Mouse (Mus musculus) myocyte (in vitro differentiated cells): ENCODE measurements around the gene Cby1. TPM values are rescaled to one million over a fixed set of nuclear protein-coding genes. Genes with fewer than 3 reads are reported as not detected.
A peak's percentile ranks its signal among the peaks of the same experiment; 100 is the strongest.

ENCODE experiments used
- H3K27me3 ChIP-seq: one replicate; pipeline ENCODE4 v1.6.1; 2011; ENCODE audit not compliant: control insufficient read depth, insufficient read depth, insufficient read length
- H3K36me3 ChIP-seq: one replicate; pipeline ENCODE4 v1.6.1; 2011; ENCODE audit not compliant: control insufficient read depth, insufficient read depth
- H3K4me2 ChIP-seq: one replicate; pipeline ENCODE4 v1.6.1; 2011; ENCODE audit warnings: low read depth, control low read depth
- H3K4me3 ChIP-seq: one replicate; pipeline ENCODE4 v1.5.1; 2011; ENCODE audit warnings: mild to moderate bottlenecking, control low read depth, moderate library complexity
- H3K79me2 ChIP-seq: one replicate; pipeline ENCODE4 v1.6.1; 2011; ENCODE audit not compliant: control insufficient read depth, insufficient read depth
- H3ac ChIP-seq: one replicate; pipeline ENCODE4 v1.6.1; 2011; ENCODE audit not compliant: control insufficient read depth, insufficient read length
- CEBPB ChIP-seq: IDR thresholded peaks from 2 replicates; pipeline ENCODE4 v1.6.1; 2011; ENCODE audit warnings: mild to moderate bottlenecking, moderate library complexity; ENCODE audit not compliant: poor library complexity, insufficient read depth, severe bottlenecking
- E2F4 ChIP-seq: IDR thresholded peaks from one replicate; pipeline ENCODE4 v1.6.1; 2011; ENCODE audit warnings: mild to moderate bottlenecking, control low read depth, moderate library complexity; ENCODE audit not compliant: insufficient read depth
- MAX ChIP-seq: IDR thresholded peaks from one replicate; pipeline ENCODE4 v1.6.1; 2011; ENCODE audit warnings: low read depth, mild to moderate bottlenecking, control low read depth
- MYOD1 ChIP-seq, 3 experiments: IDR thresholded peaks; one replicate each; pipeline ENCODE4 v1.6.1; 2011; ENCODE audit warnings: control low read depth in 2 of 3, low read depth in 2 of 3, mild to moderate bottlenecking in 2 of 3, moderate library complexity in 1 of 3; ENCODE audit not compliant: insufficient read length in 2 of 3, control insufficient read depth in 1 of 3
- MYOG ChIP-seq, 3 experiments: IDR thresholded peaks; one replicate each; pipeline ENCODE4 v1.6.1; 2011; ENCODE audit warnings: control low read depth in 2 of 3, low read depth in 2 of 3, mild to moderate bottlenecking in 2 of 3; ENCODE audit not compliant: insufficient read length in 2 of 3, control insufficient read depth in 1 of 3, insufficient read depth in 1 of 3
- POLR2A ChIP-seq: IDR thresholded peaks from one replicate; pipeline ENCODE4 v1.6.1; 2011; ENCODE audit warnings: low read depth, mild to moderate bottlenecking, control low read depth, moderate library complexity; ENCODE audit not compliant: insufficient read length
- POLR2AphosphoS2 ChIP-seq: IDR thresholded peaks from one replicate; pipeline ENCODE4 v1.6.1; 2011; ENCODE audit warnings: low read depth, control low read depth; ENCODE audit not compliant: insufficient read length
- REST ChIP-seq: IDR thresholded peaks from one replicate; pipeline ENCODE4 v1.6.1; 2011; ENCODE audit warnings: mild to moderate bottlenecking, control low read depth, moderate library complexity; ENCODE audit not compliant: insufficient read depth, insufficient read length
- SRF ChIP-seq: IDR thresholded peaks from one replicate; pipeline ENCODE4 v1.6.1; 2011; ENCODE audit warnings: low read depth; ENCODE audit not compliant: control insufficient read depth, insufficient read length
- TCF12 ChIP-seq: IDR thresholded peaks from one replicate; pipeline ENCODE4 v1.6.1; 2011; ENCODE audit warnings: mild to moderate bottlenecking, control low read depth; ENCODE audit not compliant: poor library complexity, insufficient read depth, severe bottlenecking
- TCF3 ChIP-seq: IDR thresholded peaks from one replicate; pipeline ENCODE4 v1.6.1; 2011; ENCODE audit warnings: low read depth, control low read depth; ENCODE audit not compliant: insufficient read length
- USF1 ChIP-seq: IDR thresholded peaks from one replicate; pipeline ENCODE4 v1.6.1; 2011; ENCODE audit warnings: low read depth, mild to moderate bottlenecking, control low read depth, moderate library complexity
- polyA plus RNA-seq: library from polyadenylated mRNA; unstranded; fragments of >200 nt; fragmentation: generic; extraction: Trizol; gene quantifications from one replicate; pipeline ENCODE4 v1.2.1, GENCODE M21; 2012; ENCODE audit warnings: missing spikeins

Cby1 gene
- polyA plus RNA-seq, 1 experiment = 41.6 TPM

DNA sequence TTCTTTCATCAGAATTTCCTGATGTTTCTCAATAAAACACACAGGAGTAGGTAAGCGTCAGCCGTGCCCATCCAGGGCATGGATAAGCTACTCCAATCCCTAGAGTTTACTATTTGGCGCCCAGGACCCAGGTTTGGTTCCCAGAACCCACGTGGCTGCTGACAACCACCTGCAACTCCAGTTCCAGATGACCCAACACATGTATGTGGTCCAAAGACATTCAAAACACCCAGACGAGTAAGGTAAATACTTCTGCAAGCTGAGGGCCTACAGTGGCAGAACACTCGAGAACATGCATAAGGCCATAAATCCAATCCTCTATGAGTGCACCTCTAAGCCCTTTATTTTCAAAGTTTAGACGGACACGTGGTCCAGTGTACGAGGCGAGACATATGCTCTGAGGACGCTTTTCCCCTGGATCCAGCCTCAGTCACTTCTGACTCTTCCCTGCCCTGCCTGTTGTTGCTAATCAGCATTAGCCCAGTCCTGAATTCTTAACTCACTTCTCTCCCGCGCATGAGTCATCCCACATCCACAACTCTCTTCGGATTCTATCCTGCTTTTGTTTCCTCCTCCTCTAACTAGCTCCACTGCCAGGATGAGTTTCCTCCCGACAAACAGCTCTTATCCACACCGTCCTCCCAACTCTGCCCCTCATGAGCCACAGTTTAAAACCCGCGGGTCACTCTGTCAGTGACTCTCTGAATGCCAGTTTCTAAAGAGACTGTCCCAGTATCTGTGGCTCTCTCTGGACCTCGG lies 24.9 kb downstream of the Cby1 start:
- H3K4me3 ChIP-seq = peak overlapping the region; percentile 61
- H3K4me2 ChIP-seq = peak overlapping the region; percentile 90
- H3ac ChIP-seq = no peak overlapping the region
- peaks cover under 1% of the 10 kb centered on the region for H3K36me3 ChIP-seq
- TF ChIP-seq POLR2AphosphoS2 (no peak), SRF (no peak), TCF3 (no peak), USF1 (no peak), CEBPB (no peak), TCF12 (no peak), MYOG (IDR thresholded peaks at IDR 0.05; ENCODE audit: control insufficient read depth in 1 of 3, insufficient read depth in 1 of 3, insufficient read length in 2 of 3, low read depth in 2 of 3) (no peak), POLR2A (no peak), MYOD1 (IDR thresholded peaks at IDR 0.05; ENCODE audit: control insufficient read depth in 1 of 3, insufficient read length in 2 of 3, low read depth in 2 of 3) (no peak), REST (no peak), MAX (no peak)
- no peaks in the 10 kb centered on the region for H3K27me3 ChIP-seq
- H3K79me2 ChIP-seq = peaks cover 85% of the 10 kb centered on the region

DNA sequence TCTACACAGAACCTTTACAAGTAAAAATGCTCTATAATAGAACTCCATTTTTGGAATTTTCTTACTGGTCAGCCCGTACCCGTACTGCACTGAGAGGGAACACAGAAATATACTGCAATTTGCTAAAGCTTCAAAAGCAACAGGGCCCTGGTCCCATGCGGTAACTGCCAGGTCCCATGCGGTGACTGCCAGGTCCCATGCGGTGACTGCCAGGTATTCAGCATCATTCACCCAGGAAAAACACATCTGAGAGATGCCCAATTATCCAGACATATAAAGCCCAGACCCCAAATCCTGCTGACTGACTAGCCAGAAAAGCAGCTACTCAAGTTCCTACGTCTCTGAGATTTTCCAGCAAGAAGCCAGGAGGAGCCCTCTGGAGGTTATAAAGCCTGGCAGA lies 25.6 kb downstream of the Cby1 start:
- no peaks in the 10 kb centered on the region for H3K27me3 ChIP-seq
- H3K79me2 ChIP-seq = peaks cover 78% of the 10 kb centered on the region
- peak overlapping the region; percentile 61 for H3K4me3 ChIP-seq

DNA sequence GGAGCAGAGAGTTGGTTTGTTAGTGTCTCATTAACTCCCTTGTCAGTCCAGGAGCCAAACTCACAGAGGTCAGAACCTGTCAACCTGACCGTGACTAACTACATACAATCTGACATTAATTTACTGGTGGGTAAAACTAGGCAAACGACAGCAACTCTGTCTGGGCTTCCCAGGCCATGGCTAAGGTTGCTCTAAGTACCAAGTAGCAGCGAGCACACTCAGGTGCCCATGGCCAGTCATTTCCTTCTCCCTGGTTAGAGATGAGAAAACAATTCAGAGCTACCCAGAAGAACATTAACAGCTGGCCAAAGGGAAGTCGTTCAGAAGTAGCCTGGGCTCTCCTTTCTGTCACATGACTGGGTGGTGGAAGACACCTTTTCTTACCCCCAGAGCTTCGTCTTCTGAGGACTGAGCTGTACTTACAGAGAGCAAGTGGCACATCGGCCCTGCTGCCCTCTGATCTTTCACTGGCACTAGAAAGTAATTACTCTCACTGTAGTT lies 26.2 kb downstream of the Cby1 start:
- Histone ChIP-seq H3K36me3 (no peaks in the 10 kb centered on the region), H3ac (no peak overlapping the region), H3K27me3 (no peaks in the 10 kb centered on the region), H3K79me2 (peaks cover 72% of the 10 kb centered on the region), H3K4me3 (peak overlapping the region; percentile 61), H3K4me2 (peak overlapping the region; percentile 90)
- TF ChIP-seq USF1 = peak; percentile 66
- TF ChIP-seq MYOG (IDR thresholded peaks at IDR 0.05; ENCODE audit: control insufficient read depth in 1 of 3, insufficient read depth in 1 of 3, insufficient read length in 2 of 3, low read depth in 2 of 3) = no peak

More for the DNA sequence above, 25.6 kb downstream of the Cby1 start:
- no peak overlapping the region for H3ac ChIP-seq
- H3K36me3 ChIP-seq = no peaks in the 10 kb centered on the region
- peak overlapping the region; percentile 90 for H3K4me2 ChIP-seq
- TF ChIP-seq REST = no peak
- TF ChIP-seq TCF12 = no peak
- no peak for TF ChIP-seq E2F4
- no peak for TF ChIP-seq CEBPB
- no peak for TF ChIP-seq POLR2A
- TF ChIP-seq MYOG (IDR thresholded peaks at IDR 0.05; ENCODE audit: control insufficient read depth in 1 of 3, insufficient read depth in 1 of 3, insufficient read length in 2 of 3, low read depth in 2 of 3) = no peak
- TF ChIP-seq USF1 = no peak
- TF ChIP-seq POLR2AphosphoS2 = no peak
- TF ChIP-seq TCF3 = no peak
- TF ChIP-seq SRF = no peak
- no peak for TF ChIP-seq MYOD1 (IDR thresholded peaks at IDR 0.05; ENCODE audit: control insufficient read depth in 1 of 3, insufficient read length in 2 of 3, low read depth in 2 of 3)
- no peak for TF ChIP-seq MAX

DNA sequence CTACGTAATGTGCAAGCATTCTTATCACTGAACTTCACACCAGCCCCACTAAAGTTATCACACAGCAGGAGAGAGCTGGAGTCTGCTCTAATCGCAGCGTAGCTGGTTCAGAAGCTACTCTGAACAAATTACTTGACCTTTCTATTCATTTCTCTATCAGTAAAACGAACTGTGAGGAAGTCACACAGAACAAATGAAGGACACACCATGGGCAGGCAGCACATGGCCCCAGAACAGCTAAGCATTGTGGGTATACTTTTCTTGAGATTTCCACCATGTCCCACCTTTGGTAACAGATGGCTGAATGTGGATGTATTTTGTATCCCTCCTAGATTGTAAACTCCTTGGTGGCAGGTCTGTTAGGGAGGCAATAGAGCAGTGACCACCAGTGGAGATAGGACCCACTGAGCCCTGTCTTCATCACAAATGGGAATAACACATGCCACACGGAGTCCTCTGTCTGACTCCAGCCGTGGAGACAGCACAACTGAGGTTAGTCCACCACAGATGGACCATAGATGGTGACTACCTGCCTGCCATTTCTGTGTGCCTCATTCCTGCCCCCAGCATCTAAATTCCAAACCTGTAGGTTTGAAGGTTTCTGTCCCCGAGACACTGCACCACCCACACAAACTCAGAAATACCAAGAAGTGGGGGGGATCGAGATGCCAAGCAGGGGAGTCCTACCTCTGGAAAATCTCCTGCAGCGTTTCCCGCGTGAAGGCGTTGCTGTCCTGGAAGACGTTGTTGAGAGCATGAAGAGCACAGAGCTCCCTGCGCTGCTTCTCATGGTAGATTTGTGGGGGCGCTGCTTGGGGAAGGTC lies 27.3 kb downstream of the Cby1 start:
- peak overlapping the region; percentile 90 for H3K4me2 ChIP-seq
- H3K79me2 ChIP-seq = peaks cover 62% of the 10 kb centered on the region
- peak overlapping the region; percentile 84 for H3ac ChIP-seq
- no peaks in the 10 kb centered on the region for H3K27me3 ChIP-seq
- H3K36me3 ChIP-seq = no peaks in the 10 kb centered on the region
- H3K4me3 ChIP-seq = peak overlapping the region; percentile 61
- TF ChIP-seq MAX = peak; percentile 45
- TF ChIP-seq USF1 = no peak
- no peak for TF ChIP-seq POLR2AphosphoS2
- TF ChIP-seq POLR2A = no peak
- TF ChIP-seq TCF3 = no peak
- TF ChIP-seq TCF12 = no peak

DNA sequence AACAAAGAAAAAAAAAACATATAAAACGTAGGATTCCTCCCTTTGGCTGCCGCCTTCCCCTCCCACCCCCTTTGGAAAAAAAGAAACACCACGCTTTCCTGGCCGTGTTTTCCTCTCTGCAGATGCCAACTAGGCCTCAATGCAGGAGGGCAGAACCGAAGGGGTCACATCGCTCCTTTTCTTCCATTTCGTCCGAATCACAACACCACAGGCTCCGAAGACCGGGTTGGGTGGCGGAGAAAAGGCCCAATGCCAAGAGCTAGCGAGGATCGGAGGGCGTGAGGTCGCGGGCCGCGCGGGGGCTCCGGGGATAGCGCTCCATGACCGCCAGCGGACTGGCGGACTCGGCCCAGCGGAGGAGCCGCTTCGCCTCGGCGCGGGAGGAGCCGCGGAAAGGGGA lies 28.2 kb downstream of the Cby1 start:
- Histone ChIP-seq H3K4me2 (peak overlapping the region; percentile 90), H3K79me2 (peaks cover 62% of the 10 kb centered on the region), H3K4me3 (peak overlapping the region; percentile 61), H3K36me3 (no peaks in the 10 kb centered on the region), H3ac (peak overlapping the region; percentile 84), H3K27me3 (no peaks in the 10 kb centered on the region)
- no peak for TF ChIP-seq MAX
- no peak for TF ChIP-seq CEBPB
- TF ChIP-seq MYOD1 (IDR thresholded peaks at IDR 0.05; ENCODE audit: control insufficient read depth in 1 of 3, insufficient read length in 2 of 3, low read depth in 2 of 3) = no peak
- no peak for TF ChIP-seq E2F4
- TF ChIP-seq SRF = no peak
- TF ChIP-seq MYOG (IDR thresholded peaks at IDR 0.05; ENCODE audit: control insufficient read depth in 1 of 3, insufficient read depth in 1 of 3, insufficient read length in 2 of 3, low read depth in 2 of 3) = no peak
- TF ChIP-seq REST = no peak
- no peak for TF ChIP-seq POLR2AphosphoS2
- TF ChIP-seq USF1 = no peak
- no peak for TF ChIP-seq TCF12
- no peak for TF ChIP-seq TCF3
- TF ChIP-seq POLR2A = no peak
